Comparison of ENCODE assay signal across 11 mouse cellular contexts in genomic region chr15:25650371-25650770, GRCm38 (mm10). TPM values are rescaled to one million over a fixed set of nuclear protein-coding genes. Genes with fewer than 3 reads are reported as not detected.
DNase-seq lines count a peak whose midpoint lies in the region; ATAC-seq and TF ChIP-seq lines count a peak whose summit lies in the region.
"Had no signal": no experiment of that assay in that cellular context is flagged by ENCODE, and none has a peak within 500 bp of the region (broad histone marks: within the 10 kb centered on the region; RNA-seq: fewer than 3 reads in every experiment).

No protein-coding gene starts in this region.

- peaks cover 7% of the 10 kb centered on the region for H3K4me1 ChIP-seq in heart, postnatal 0 days (ENCODE audit: control insufficient read depth, insufficient read depth)
- peaks cover 42% of the 10 kb centered on the region for H3K4me1 ChIP-seq in liver, embryonic 15.5 days (replicated peaks)

- peaks cover 3% of the 10 kb centered on the region; the same call in 1 of the 2 replicates for H3K27me3 ChIP-seq in heart, postnatal 0 days (ENCODE audit: control insufficient read depth, insufficient read depth, low read length)
- H3K27me3 ChIP-seq in liver, embryonic 15.5 days: no peaks in the 10 kb centered on the region

- DNase-seq in 3T3-L1 (ENCODE audit: low read depth, low spot score) (peak; percentile 44), NIH3T3 (ENCODE audit: low read depth) (peak; percentile 51)
- peak; percentile 87 for DNase-seq in heart, postnatal 0 days (ENCODE audit: low spot score)
- DNase-seq in testis, postnatal 14 days (ENCODE audit: low spot score): no peak
- DNase-seq in layer of hippocampus, adult 8-10 months (ENCODE audit: low spot score in 2 of 2): no peak
- no peak for DNase-seq in spleen, postnatal 4 days (ENCODE audit: low spot score in 2 of 2)
- DNase-seq: kidney, adult 8-10 months; right cerebral cortex, adult 18-20 months; thymus, adult 18-20 months had no signal

- H3K4me2 ChIP-seq in heart, postnatal 0 days (ENCODE audit: low read depth, low read length): no peak overlapping the region
- H3K4me2 ChIP-seq in liver, embryonic 15.5 days: no peak overlapping the region

- no peak overlapping the region for H3K9ac ChIP-seq in heart, postnatal 0 days (replicated peaks; ENCODE audit: low read depth, low read length)
- no peak overlapping the region for H3K9ac ChIP-seq in liver, embryonic 15.5 days

- WGBS in heart, postnatal 0 days: 28% methylated on average over 5 of the region's 5 CpGs
- WGBS in liver, embryonic 15.5 days (ENCODE audit: insufficient replicate concordance): 23% methylated on average over 5 of the region's 5 CpGs

- H3K27ac ChIP-seq in heart, postnatal 0 days (ENCODE audit: low read depth): no peak overlapping the region
- no peak overlapping the region for H3K27ac ChIP-seq in liver, embryonic 15.5 days (replicated peaks)

- ATAC-seq in heart, postnatal 0 days (ENCODE audit: insufficient read depth, low read depth): peak; percentile 92
- peak; percentile 73 for ATAC-seq in liver, embryonic 15.5 days (ENCODE audit: insufficient read depth)

- H3K4me3 ChIP-seq in heart, postnatal 0 days (ENCODE audit: low read depth, low read length): no peak overlapping the region
- no peak overlapping the region for H3K4me3 ChIP-seq in liver, embryonic 15.5 days (replicated peaks)

- TF ChIP-seq CTCF in heart, postnatal 0 days (IDR thresholded peaks at IDR 0.05; ENCODE audit: low read depth): no peak

- no peak for TF ChIP-seq EP300 in heart, postnatal 0 days (IDR thresholded peaks at IDR 0.05; ENCODE audit: low read depth)

- no peaks in the 10 kb centered on the region for H3K36me3 ChIP-seq in heart, postnatal 0 days (replicated peaks; ENCODE audit: control insufficient read depth, insufficient read depth, low read length)
- no peaks in the 10 kb centered on the region for H3K36me3 ChIP-seq in liver, embryonic 15.5 days (replicated peaks)
- H3K36me3 ChIP-seq: G1E had no signal

- H3K9me3 ChIP-seq in heart, postnatal 0 days (replicated peaks; ENCODE audit: control insufficient read depth, low read length): 0 out of 2 replicates have a peak, but pooled peaks cover 3% of the 10 kb centered on the region
- H3K9me3 ChIP-seq in liver, embryonic 15.5 days (replicated peaks): no peaks in the 10 kb centered on the region

RNA-seq across cellular contexts. Expression of gene Myo10, which starts 28.0 kb away (rescaled TPM):
- total RNA-seq in heart, postnatal 0 days (2014; rRNA removed; ENCODE audit: low replicate concordance): 6.2 and 15.4 TPM in 2 replicates
- 6.9 and 7.6 TPM in 2 replicates for polyA plus RNA-seq in heart, postnatal 0 days (2015; fragmentation: Nextera tagmentation; extraction: Ambion mirVana)
- polyA plus RNA-seq in liver, embryonic 15.5 days (2015; fragmentation: Nextera tagmentation; extraction: Ambion mirVana): 3.9 TPM in 2 replicates
- 10 to 100 TPM; 45.9 to 60.5 (median 53.5) TPM for total RNA-seq in layer of hippocampus, adult 8-10 months (2022)
- polyA plus RNA-seq: G1E had no signal

Comparison
In these comparisons a context has a peak if more than half of its experiments do, and no peak if none do; other contexts are left out.
1. DNase-seq: peak in 3T3-L1 (single experiment), NIH3T3 (single experiment) and heart, postnatal 0 days (single experiment); none in testis, postnatal 14 days (single experiment), layer of hippocampus, adult 8-10 months (0 of 2) and spleen, postnatal 4 days (0 of 2).